Comparison of ENCODE assay signal across 21 mouse cellular contexts in genomic region chr12:52711857-52712640, GRCm38 (mm10). TPM values are rescaled to one million over a fixed set of nuclear protein-coding genes. Genes with fewer than 3 reads are reported as not detected.
DNase-seq lines count a peak whose midpoint lies in the region; ATAC-seq and TF ChIP-seq lines count a peak whose summit lies in the region.
"Had no signal": no experiment of that assay in that cellular context is flagged by ENCODE, and none has a peak within 500 bp of the region (broad histone marks: within the 10 kb centered on the region; RNA-seq: fewer than 3 reads in every experiment).

No protein-coding gene starts in this region.

- H3K36me3 ChIP-seq in heart, adult 2 months (ENCODE audit: control insufficient read depth, insufficient read depth, low read length) = no peaks in the 10 kb centered on the region
- no peaks in the 10 kb centered on the region for H3K36me3 ChIP-seq in heart, embryonic 11.5 days (ENCODE audit: control insufficient read depth, insufficient read depth, low read length)
- H3K36me3 ChIP-seq in intestine, embryonic 14.5 days (ENCODE audit: control insufficient read depth, insufficient read depth, low read length) = no peaks in the 10 kb centered on the region
- H3K36me3 ChIP-seq in intestine, embryonic 16.5 days (ENCODE audit: control insufficient read depth, insufficient read depth, low read length) = no peaks in the 10 kb centered on the region
- H3K36me3 ChIP-seq in intestine, postnatal 0 days (ENCODE audit: control insufficient read depth, insufficient read depth) = no peaks in the 10 kb centered on the region
- H3K36me3 ChIP-seq: forebrain, embryonic 10.5 days; limb, embryonic 12.5 days; liver, embryonic 12.5 days had no signal

- peaks cover 1% of the 10 kb centered on the region for H3K4me1 ChIP-seq in heart, adult 2 months (ENCODE audit: control insufficient read depth, insufficient read depth, low read length)
- H3K4me1 ChIP-seq in heart, embryonic 11.5 days (ENCODE audit: control insufficient read depth, insufficient read depth, low read length) = no peaks in the 10 kb centered on the region
- H3K4me1 ChIP-seq in intestine, embryonic 14.5 days (replicated peaks; ENCODE audit: control insufficient read depth, insufficient read depth, low read length) = no peaks in the 10 kb centered on the region
- no peaks in the 10 kb centered on the region for H3K4me1 ChIP-seq in intestine, embryonic 16.5 days (ENCODE audit: control insufficient read depth, insufficient read depth, low read length)
- no peaks in the 10 kb centered on the region for H3K4me1 ChIP-seq in intestine, postnatal 0 days (replicated peaks; ENCODE audit: control insufficient read depth, insufficient read depth, low read length)
- H3K4me1 ChIP-seq: forebrain, embryonic 10.5 days; liver, embryonic 12.5 days; midbrain, embryonic 10.5 days had no signal

- ATAC-seq in heart, embryonic 11.5 days (replicated peaks; ENCODE audit: insufficient number of reproducible peaks, low FRiP score, low TSS enrichment) = no peak
- ATAC-seq in intestine, embryonic 14.5 days (replicated peaks; ENCODE audit: low FRiP score, low TSS enrichment, low read depth) = no peak
- ATAC-seq in intestine, embryonic 16.5 days = no peak
- ATAC-seq in common myeloid progenitor, adult 5-6 weeks (replicated peaks; ENCODE audit: low read depth, poor library complexity, severe bottlenecking) = peak; percentile 71
- no peak for ATAC-seq in intestine, postnatal 0 days
- ATAC-seq: forebrain, postnatal 0 days; liver, embryonic 12.5 days had no signal

- H3K79me2 ChIP-seq in heart, adult 2 months (replicated peaks; ENCODE audit: control insufficient read depth, insufficient read depth, low read length) = no peaks in the 10 kb centered on the region

- H3K4me2 ChIP-seq in heart, embryonic 11.5 days = no peak overlapping the region
- H3K4me2 ChIP-seq in intestine, embryonic 14.5 days (ENCODE audit: low read length) = no peak overlapping the region
- no peak overlapping the region for H3K4me2 ChIP-seq in intestine, embryonic 16.5 days (ENCODE audit: low read depth, low read length)
- no peak overlapping the region for H3K4me2 ChIP-seq in intestine, postnatal 0 days (replicated peaks; ENCODE audit: low read depth)
- H3K4me2 ChIP-seq: limb, embryonic 12.5 days; liver, embryonic 12.5 days; lung, embryonic 14.5 days had no signal

- no peak overlapping the region for H3K9ac ChIP-seq in heart, adult 2 months (ENCODE audit: low read depth, low read length)
- no peak overlapping the region for H3K9ac ChIP-seq in heart, embryonic 11.5 days (ENCODE audit: low read depth, low read length)
- no peak overlapping the region for H3K9ac ChIP-seq in intestine, embryonic 14.5 days (ENCODE audit: low read length)
- H3K9ac ChIP-seq in intestine, embryonic 16.5 days (ENCODE audit: low read depth, low read length) = no peak overlapping the region
- no peak overlapping the region for H3K9ac ChIP-seq in intestine, postnatal 0 days (ENCODE audit: low read depth, low read length)
- H3K9ac ChIP-seq: forebrain, postnatal 0 days; limb, embryonic 12.5 days; liver, embryonic 12.5 days; lung, embryonic 14.5 days had no signal

- TF ChIP-seq CTCF in heart, adult 2 months (IDR thresholded peaks at IDR 0.05) = no peak
- TF ChIP-seq CTCF in intestine, postnatal 0 days (IDR thresholded peaks at IDR 0.05; ENCODE audit: low read depth) = no peak

- no peaks in the 10 kb centered on the region for H3K9me3 ChIP-seq in heart, embryonic 11.5 days (replicated peaks; ENCODE audit: control insufficient read depth, low read length)
- H3K9me3 ChIP-seq in intestine, embryonic 14.5 days (ENCODE audit: control insufficient read depth, low read length) = no peaks in the 10 kb centered on the region
- no peaks in the 10 kb centered on the region for H3K9me3 ChIP-seq in intestine, embryonic 16.5 days (ENCODE audit: control insufficient read depth, low read length)
- H3K9me3 ChIP-seq in intestine, postnatal 0 days (ENCODE audit: control insufficient read depth) = no peaks in the 10 kb centered on the region
- H3K9me3 ChIP-seq: forebrain, embryonic 10.5 days; limb, embryonic 12.5 days; liver, embryonic 12.5 days; midbrain, embryonic 10.5 days had no signal

- 0 out of 2 replicates have a peak, but pooled peaks have one; percentile 39 for TF ChIP-seq EP300 in heart, adult 2 months (IDR thresholded peaks at IDR 0.05; ENCODE audit: insufficient read depth, low read depth, low read length)

- intact Hi-C loops in heart, adult 2 months (cut with DNase I) = loop anchor here (1.0 to 5.0 kb wide), 5 partner anchors 50 to 185 kb away; no protein-coding TSS in a partner anchor

- no peak overlapping the region for H3K4me3 ChIP-seq in heart, adult 2 months
- no peak overlapping the region for H3K4me3 ChIP-seq in heart, embryonic 11.5 days (ENCODE audit: low read depth, low read length)
- no peak overlapping the region for H3K4me3 ChIP-seq in intestine, embryonic 14.5 days (ENCODE audit: low read depth, low read length)
- H3K4me3 ChIP-seq in intestine, embryonic 16.5 days (ENCODE audit: low read length) = no peak overlapping the region
- no peak overlapping the region for H3K4me3 ChIP-seq in intestine, postnatal 0 days (ENCODE audit: low read depth, low read length)
- H3K4me3 ChIP-seq: forebrain, embryonic 10.5 days; limb, embryonic 12.5 days; liver, embryonic 12.5 days; midbrain, embryonic 10.5 days had no signal

- TF ChIP-seq POLR2A in heart, adult 2 months (IDR thresholded peaks at IDR 0.05; ENCODE audit: insufficient read depth, low read depth, low read length) = no peak

- DNase-seq in heart, adult 2 months = peak in 1 of 2 experiments; percentile 19
- DNase-seq in intestine, embryonic 14.5 days (ENCODE audit: low spot score) = peak; percentile 38
- DNase-seq in skeletal muscle tissue, adult 2 months (ENCODE audit: low read depth, low spot score) = peak; percentile 25
- DNase-seq: adrenal gland, adult 8-10 months; cerebellum, adult 11 months; cerebellum, postnatal 25 days; forebrain, postnatal 0 days; kidney, adult 11 months; lung, embryonic 14.5 days; lung, postnatal 4 days; right cerebral cortex, postnatal 4 days had no signal

- WGBS in heart, adult 2 months = 35% methylated on average over 7 of the region's 7 CpGs
- WGBS in heart, embryonic 11.5 days (ENCODE audit: insufficient replicate concordance) = 64% methylated on average over 7 of the region's 7 CpGs
- WGBS in intestine, embryonic 14.5 days = 60% methylated on average over 7 of the region's 7 CpGs
- 57% methylated on average over 7 of the region's 7 CpGs for WGBS in intestine, embryonic 16.5 days
- WGBS in intestine, postnatal 0 days = 57% methylated on average over 7 of the region's 7 CpGs

- H3K27ac ChIP-seq in heart, adult 2 months = peak overlapping the region; percentile 65
- no peak overlapping the region for H3K27ac ChIP-seq in heart, embryonic 11.5 days (ENCODE audit: low read depth, low read length)
- H3K27ac ChIP-seq in intestine, embryonic 14.5 days (ENCODE audit: low read depth) = no peak overlapping the region
- H3K27ac ChIP-seq in intestine, embryonic 16.5 days (ENCODE audit: low read length) = no peak overlapping the region
- H3K27ac ChIP-seq in intestine, postnatal 0 days (ENCODE audit: low read depth, low read length) = no peak overlapping the region
- H3K27ac ChIP-seq: forebrain, embryonic 10.5 days; kidney, postnatal 0 days; limb, embryonic 12.5 days; liver, embryonic 12.5 days; midbrain, embryonic 10.5 days; stomach, postnatal 0 days had no signal

- no peaks in the 10 kb centered on the region for H3K27me3 ChIP-seq in heart, adult 2 months (ENCODE audit: control insufficient read depth, insufficient read depth, low read length)
- H3K27me3 ChIP-seq in heart, embryonic 11.5 days (ENCODE audit: control insufficient read depth, insufficient read depth, low read length) = no peaks in the 10 kb centered on the region
- no peaks in the 10 kb centered on the region for H3K27me3 ChIP-seq in intestine, embryonic 14.5 days (replicated peaks; ENCODE audit: control insufficient read depth, insufficient read depth, low read length)
- no peaks in the 10 kb centered on the region for H3K27me3 ChIP-seq in intestine, embryonic 16.5 days (replicated peaks; ENCODE audit: control insufficient read depth, insufficient read depth, low read length)
- no peaks in the 10 kb centered on the region for H3K27me3 ChIP-seq in intestine, postnatal 0 days (replicated peaks; ENCODE audit: control insufficient read depth, insufficient read depth, low read length)
- H3K27me3 ChIP-seq: limb, embryonic 12.5 days; liver, embryonic 12.5 days had no signal

RNA-seq across cellular contexts. Expression of gene Akap6, which starts 12.9 kb away (rescaled TPM):
- 100 to 1,000 TPM in 1 of 2 experiments, 10 to 100 TPM in 1; 94.6 to 100 TPM for total RNA-seq in heart, adult 2 months (2021)
- polyA plus RNA-seq in heart, adult 2 months (2012; rRNA removed) = 14.1 and 29.1 TPM in 2 replicates
- polyA plus RNA-seq in heart, embryonic 11.5 days (2014; fragmentation: Nextera tagmentation; extraction: Ambion mirVana) = 6.7 and 7.3 TPM in 2 replicates
- polyA plus RNA-seq in intestine, embryonic 14.5 days (2014; fragmentation: Nextera tagmentation; extraction: Ambion mirVana) = 3.2 and 3.6 TPM in 2 replicates
- polyA plus RNA-seq in intestine, embryonic 16.5 days (2015; fragmentation: Nextera tagmentation; extraction: Ambion mirVana) = 1.4 TPM in 2 replicates
- 0.05 TPM in 2 replicates for total RNA-seq in common myeloid progenitor, adult 5-6 weeks (2017)
- polyA plus RNA-seq in intestine, postnatal 0 days (2015; fragmentation: Nextera tagmentation; extraction: Ambion mirVana) = 0.73 and 1.1 TPM in 2 replicates
